Mouse (Mus musculus): ENCODE data around the gene Adamts3. TPM values are rescaled to one million over a fixed set of nuclear protein-coding genes. Genes with fewer than 3 reads are reported as not detected.
A peak's percentile ranks its signal among the peaks of the same experiment; 100 is the strongest.

The Adamts3 gene
- total RNA-seq, 2 experiments from 2014 or later, result 1.7 to 1.9 TPM

DNA sequence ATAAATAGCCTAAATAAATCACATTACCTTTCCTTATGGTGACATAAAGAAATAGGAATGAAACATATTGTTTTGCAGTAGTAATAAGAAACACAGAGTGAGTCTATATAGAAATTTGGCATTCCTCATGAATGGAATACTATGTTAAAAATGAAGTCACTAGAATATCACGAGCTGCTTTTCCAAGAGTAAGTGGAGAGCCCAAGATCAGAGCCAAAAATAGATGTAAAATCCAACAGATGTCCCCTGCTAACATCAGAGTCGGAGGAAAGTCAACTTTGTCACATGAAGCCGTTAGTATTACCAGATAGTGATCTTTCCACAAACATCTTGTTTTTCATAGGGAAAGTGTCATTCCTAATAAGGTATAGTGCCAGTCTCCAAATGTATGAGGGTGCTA lies 155.0 kb downstream of the Adamts3 start:
- intact Hi-C loops (cut with DNase I), result no loop called here
- no peak for DNase-seq

DNA sequence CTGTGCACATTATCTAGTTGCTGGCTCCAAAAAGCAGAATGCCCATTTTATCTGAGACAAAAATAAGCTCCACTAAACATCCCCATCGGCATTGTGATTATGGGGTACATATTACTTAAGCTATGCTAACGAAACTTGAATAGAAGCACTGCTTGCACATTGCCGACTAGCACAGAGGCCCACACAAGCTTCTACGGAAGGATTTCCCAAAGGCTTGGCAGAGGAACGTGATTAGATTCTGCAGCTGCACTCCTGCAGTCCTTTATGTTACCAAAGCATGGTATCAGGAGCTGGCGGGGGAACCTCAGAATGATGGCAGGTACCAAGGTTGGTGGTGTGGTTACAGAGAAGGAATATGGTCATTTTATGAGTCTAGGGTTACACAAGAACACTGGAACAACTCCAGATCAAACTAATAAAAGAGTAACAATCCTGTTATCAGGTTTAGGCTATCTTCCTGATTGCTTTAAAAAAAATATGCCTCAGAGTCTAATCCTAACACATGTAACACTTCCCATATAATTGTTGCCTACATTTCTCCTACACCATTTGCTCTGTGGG lies 155.6 kb downstream of the Adamts3 start:
- intact Hi-C loops (cut with DNase I), result no loop called here

DNA sequence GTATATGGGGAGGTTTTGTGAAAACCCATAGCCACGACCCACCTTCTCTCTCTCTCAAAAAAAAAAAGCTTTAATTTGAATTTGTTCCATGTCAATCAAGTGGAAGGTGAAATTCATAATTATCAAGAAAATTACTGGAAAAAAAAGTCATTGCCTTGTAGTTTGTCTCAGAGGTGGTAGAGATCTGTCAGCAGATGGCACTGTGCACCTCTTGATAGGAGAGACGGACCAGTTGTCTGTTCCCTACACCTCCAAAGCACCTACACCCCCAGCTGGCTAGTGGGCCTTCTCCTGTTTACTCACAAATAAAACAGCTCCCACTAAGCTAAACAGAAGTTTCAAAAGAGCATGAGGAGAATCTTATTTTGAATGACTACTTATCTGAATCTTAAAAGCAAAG lies 168.6 kb downstream of the Adamts3 start:
- no peak for DNase-seq
- intact Hi-C loops (cut with DNase I), result no loop called here

More for the DNA sequence above, 155.6 kb downstream of the Adamts3 start:
- DNase-seq, result no peak

- DNase-seq, result no peak
- intact Hi-C loops (cut with DNase I), result no loop called here
Measured at GRCm38 (mm10) chr5:89711116-89711859, 171.8 kb downstream of the Adamts3 start.

DNA sequence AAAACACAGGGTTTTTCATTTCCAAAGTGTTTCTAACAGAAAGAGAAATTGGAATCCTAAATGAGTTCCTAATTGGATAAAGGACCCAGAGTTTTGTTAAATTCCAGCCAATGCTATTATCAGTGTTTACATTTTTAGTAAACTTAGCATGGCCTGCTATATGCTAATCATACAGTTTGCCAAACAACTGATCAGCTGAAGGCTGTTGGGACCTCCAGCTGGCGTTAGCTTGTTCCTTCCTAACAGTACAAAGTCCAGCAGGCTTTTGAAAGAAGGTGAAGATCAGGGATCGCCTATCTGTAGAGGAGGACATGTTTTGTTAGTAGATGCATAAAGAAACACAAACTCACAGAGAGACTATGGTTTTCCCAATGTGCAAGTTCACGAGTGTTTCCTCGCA lies 173.7 kb downstream of the Adamts3 start:
- DNase-seq, result no peak
- intact Hi-C loops (cut with DNase I), result no loop called here

DNA sequence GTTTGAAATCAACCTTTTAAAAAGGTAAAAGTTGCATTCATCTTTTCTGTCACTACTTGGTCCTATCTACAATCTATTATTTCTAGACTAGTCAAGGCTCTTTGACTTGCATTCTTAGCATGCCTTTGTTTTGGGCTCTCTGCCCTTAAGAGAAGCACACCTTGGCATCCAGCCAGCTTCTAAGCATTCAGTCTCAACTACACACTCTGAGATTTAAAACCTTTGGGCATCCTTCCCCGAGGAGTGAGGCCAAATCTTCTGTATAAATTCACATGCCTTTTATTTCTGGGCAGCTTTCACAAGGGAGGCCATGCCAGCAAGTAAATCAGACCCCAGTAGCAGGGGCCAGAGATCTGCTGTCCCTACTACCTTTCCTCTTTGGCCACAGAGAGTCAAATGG lies 178.9 kb downstream of the Adamts3 start:
- intact Hi-C loops (cut with DNase I), result no loop called here
- DNase-seq, result no peak

GRCm38 (mm10) chr5:89701241-89702007 lies 181.7 kb downstream of the Adamts3 start:
- DNase-seq, result no peak
- intact Hi-C loops (cut with DNase I), result no loop called here

DNA sequence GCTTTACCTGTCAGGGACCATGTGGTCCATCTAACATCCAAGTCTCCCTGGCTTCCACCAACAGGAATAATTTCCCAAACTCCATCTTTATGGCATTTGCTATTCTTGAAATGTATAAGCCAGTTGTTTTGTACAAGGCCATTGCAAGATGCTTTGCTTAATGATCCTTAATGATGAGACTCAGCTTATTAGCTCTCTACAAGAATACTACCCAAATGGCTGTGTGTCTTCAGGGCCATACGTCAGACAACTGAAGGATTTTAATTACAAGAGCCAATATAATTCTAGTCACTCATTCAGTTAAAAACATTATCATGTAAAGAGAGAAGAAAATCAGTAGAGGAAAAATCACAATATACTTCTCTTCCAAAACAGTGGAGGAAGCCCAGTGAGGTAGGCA lies 195.3 kb downstream of the Adamts3 start:
- intact Hi-C loops (cut with DNase I), result no loop called here

DNA sequence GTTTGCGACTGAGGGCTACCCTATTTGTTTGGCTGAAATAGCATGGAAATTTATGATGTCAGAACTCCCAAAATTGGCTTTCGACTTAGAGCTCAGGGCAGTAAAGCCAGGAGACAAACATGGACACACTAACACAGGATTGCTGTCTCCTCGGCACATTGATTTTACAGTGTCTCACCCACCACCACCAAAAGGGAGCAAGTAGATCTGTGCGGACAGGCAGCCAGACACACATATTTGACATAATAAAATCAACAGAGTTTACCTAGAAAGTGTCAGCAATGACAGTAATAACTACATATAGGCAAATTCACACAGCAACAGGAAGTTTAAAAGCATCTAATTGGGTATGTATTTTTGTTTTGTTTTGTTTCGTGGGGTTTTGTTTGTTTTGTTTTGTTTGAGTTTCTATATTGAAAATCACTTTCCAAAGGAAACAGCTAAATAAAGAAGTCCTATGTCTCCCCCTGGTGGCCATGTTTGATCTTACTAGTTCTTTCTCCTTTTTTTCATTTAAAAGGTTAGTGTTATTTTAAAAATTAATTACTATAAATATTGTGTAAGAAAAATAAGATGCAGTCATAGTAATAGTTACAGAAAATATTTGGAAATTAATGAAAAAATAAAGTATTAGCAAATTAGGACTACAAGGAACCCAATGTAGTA lies 203.1 kb downstream of the Adamts3 start:
- intact Hi-C loops (cut with DNase I), result no loop called here
- peak in 1 of 2 experiments; percentile 17 for DNase-seq

More for the DNA sequence above, 195.3 kb downstream of the Adamts3 start:
- DNase-seq, result no peak

GRCm38 (mm10) chr5:89678148-89678547 lies 205.0 kb downstream of the Adamts3 start:
- intact Hi-C loops (cut with DNase I), result no loop called here
- no peak for DNase-seq

- no peak for DNase-seq
- intact Hi-C loops (cut with DNase I), result no loop called here
Measured at GRCm38 (mm10) chr5:89674066-89674848, 208.9 kb downstream of the Adamts3 start.

GRCm38 (mm10) chr5:89672950-89673349 lies 210.2 kb downstream of the Adamts3 start:
- intact Hi-C loops (cut with DNase I), result no loop called here
- DNase-seq, result no peak

DNA sequence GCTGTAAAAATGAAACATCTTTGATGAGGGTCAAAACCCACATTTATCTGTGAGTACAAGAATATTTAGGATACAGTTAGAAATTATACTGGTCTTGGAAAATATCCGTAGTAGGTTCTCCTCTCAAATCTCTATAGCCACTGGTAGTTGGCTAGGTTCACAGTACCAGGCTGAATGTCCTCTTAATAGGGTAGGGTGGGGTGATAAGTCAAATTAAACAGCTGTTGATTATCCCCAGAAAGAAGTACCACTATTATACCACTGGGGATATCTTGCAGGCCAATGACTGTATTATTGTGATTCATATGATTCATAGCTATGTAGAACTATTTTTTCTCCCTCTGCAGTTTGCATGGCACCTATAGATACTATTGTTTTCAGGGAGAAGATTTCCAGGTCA lies 228.8 kb downstream of the Adamts3 start:
- no peak for DNase-seq
- intact Hi-C loops (cut with DNase I), result no loop called here

GRCm38 (mm10) chr5:89653862-89654261 lies 229.3 kb downstream of the Adamts3 start:
- intact Hi-C loops (cut with DNase I), result no loop called here
- DNase-seq, result no peak

GRCm38 (mm10) chr5:89646940-89647339 lies 236.2 kb downstream of the Adamts3 start:
- intact Hi-C loops (cut with DNase I), result no loop called here
- no peak for DNase-seq

DNA sequence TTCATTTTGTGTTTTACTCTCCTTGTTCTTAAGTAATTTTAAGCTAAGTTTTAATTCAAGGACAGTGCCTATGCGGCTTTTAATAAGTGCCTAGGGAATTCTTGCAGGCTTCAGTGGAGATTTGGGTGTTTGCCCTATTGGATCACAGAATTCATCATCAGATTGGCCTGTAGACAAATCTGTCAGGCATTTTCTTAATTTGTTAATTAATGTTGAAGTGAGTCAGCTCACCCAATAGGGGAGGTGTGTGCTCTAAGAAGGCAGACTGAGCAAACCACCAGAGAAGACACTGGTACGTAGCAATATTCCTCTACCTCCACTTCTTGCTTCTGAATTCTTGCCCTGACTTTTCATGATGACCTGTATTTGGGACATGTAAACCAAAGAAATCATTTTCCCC lies 247.7 kb downstream of the Adamts3 start:
- intact Hi-C loops (cut with DNase I), result no loop called here
- DNase-seq, result no peak

DNA sequence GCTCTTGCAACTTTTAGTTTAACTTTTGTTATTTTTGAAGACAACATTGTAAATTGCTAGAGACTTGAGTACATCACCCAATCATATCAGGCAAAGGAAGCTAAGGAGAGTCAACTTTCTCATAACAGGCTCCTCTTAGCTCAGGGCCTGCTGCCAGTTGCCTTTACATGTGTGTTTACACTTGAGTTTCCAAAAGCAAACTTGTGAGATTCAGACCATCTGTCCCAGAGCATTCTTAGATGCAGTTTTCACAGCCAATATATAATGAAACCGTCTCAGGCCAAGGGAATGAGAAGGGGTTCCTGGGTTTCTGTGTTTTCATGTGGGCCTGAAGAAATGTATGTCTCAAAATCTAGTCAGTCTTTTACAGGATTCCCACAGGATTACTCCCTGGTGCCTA lies 251.5 kb downstream of the Adamts3 start:
- intact Hi-C loops (cut with DNase I), result no loop called here
- DNase-seq, result no peak

All from gastrocnemius, postnatal 36 days (tissue).